ENCODE assay signal across 18 mouse cellular contexts in genomic region chr5:31198616-31199320, GRCm38 (mm10). TPM values are rescaled to one million over a fixed set of nuclear protein-coding genes. Genes with fewer than 3 reads are reported as not detected.
DNase-seq lines count a peak whose midpoint lies in the region; TF ChIP-seq lines count a peak whose summit lies in the region.
"Had no signal": no experiment of that assay in that cellular context is flagged by ENCODE, and none has a peak within 500 bp of the region (broad histone marks: within the 10 kb centered on the region; RNA-seq: fewer than 3 reads in every experiment).

No protein-coding gene starts in this region.

- peaks cover 12% of the 10 kb centered on the region; the same call in 1 of the 2 replicates for H3K4me1 ChIP-seq in heart, embryonic 10.5 days
- no peaks in the 10 kb centered on the region; a peak in 1 of 4 replicates for H3K4me1 ChIP-seq in MEL (ENCODE audit: control insufficient read depth in 1 of 2, insufficient read depth in 2 of 2, low read length in 2 of 2)

- WGBS in heart, embryonic 10.5 days, result 81% methylated on average over 5 of the region's 5 CpGs

- TF ChIP-seq POLR2A in MEL (IDR thresholded peaks at IDR 0.05; ENCODE audit: control insufficient read depth in 1 of 2, insufficient read depth in 1 of 2, low read depth in 1 of 2, low read length in 2 of 2, poor library complexity in 1 of 2), result peak in 1 of 2 experiments; percentile 31; a peak in 1 of 4 replicates

- no peak for TF ChIP-seq CTCF in layer of hippocampus, adult 2 months (conservative IDR thresholded peaks at IDR 0.05)
- no peak for TF ChIP-seq CTCF in MEL (IDR thresholded peaks at IDR 0.05 in 2 of 3, conservative IDR thresholded peaks at IDR 0.05 in 1 of 3; ENCODE audit: control insufficient read depth in 1 of 3, insufficient read depth in 1 of 3, low read depth in 2 of 3, low read length in 3 of 3, poor library complexity in 1 of 3, severe bottlenecking in 1 of 3)

- no peak for TF ChIP-seq EP300 in MEL (IDR thresholded peaks at IDR 0.05; ENCODE audit: low read depth in 1 of 2, low read length in 2 of 2)

- no peak overlapping the region for H3K27ac ChIP-seq in heart, embryonic 10.5 days
- H3K27ac ChIP-seq in layer of hippocampus, adult 2 months, result peak overlapping the region; percentile 7; the same call in 1 of the 2 replicates
- H3K27ac ChIP-seq in MEL (ENCODE audit: control insufficient read depth, low read depth, low read length), result no peak overlapping the region
- H3K27ac ChIP-seq: embryonic facial prominence, embryonic 12.5 days; gastrocnemius, adult 2 months; hindbrain, embryonic 10.5 days; hindbrain, embryonic 15.5 days had no signal

- H3K4me3 ChIP-seq in heart, embryonic 10.5 days, result no peak overlapping the region
- H3K4me3 ChIP-seq in layer of hippocampus, adult 2 months, result no peak overlapping the region
- no peak overlapping the region for H3K4me3 ChIP-seq in MEL (ENCODE audit: control insufficient read depth in 1 of 2, insufficient read depth in 1 of 2, low read depth in 2 of 2, low read length in 2 of 2)
- H3K4me3 ChIP-seq: embryonic facial prominence, embryonic 12.5 days; gastrocnemius, adult 2 months; hindbrain, embryonic 15.5 days had no signal

- peaks cover 5% of the 10 kb centered on the region for H3K9me3 ChIP-seq in heart, embryonic 10.5 days
- H3K9me3 ChIP-seq in MEL (replicated peaks; ENCODE audit: insufficient read depth, low read length), result no peaks in the 10 kb centered on the region
- H3K9me3 ChIP-seq: G1E had no signal

- peak; percentile 90 for DNase-seq in heart, adult 11 months
- no peak for DNase-seq in heart, embryonic 10.5 days (ENCODE audit: low spot score)
- DNase-seq in layer of hippocampus, adult 2 months (ENCODE audit: low spot score in 2 of 2), result no peak
- DNase-seq in layer of hippocampus, adult 9-10 months (ENCODE audit: low spot score), result no peak
- DNase-seq in MEL (ENCODE audit: low read depth, low spot score), result no peak
- peak; percentile 19 for DNase-seq in yolk sac, embryonic 10.5 days (ENCODE audit: low spot score)
- no peak for DNase-seq in urinary bladder, postnatal 4 days (ENCODE audit: low spot score in 2 of 2)
- DNase-seq: adrenal gland, postnatal 25 days; cerebellum, adult 2 months; cerebellum, postnatal 10 days; embryo, embryonic 11 days; gastrocnemius, postnatal 25 days; kidney, adult 8-10 months had no signal

- peaks cover 16% of the 10 kb centered on the region for H3K79me2 ChIP-seq in MEL (ENCODE audit: control insufficient read depth, insufficient read depth, low read length, poor library complexity)

- peaks cover 78% of the 10 kb centered on the region for H3K36me3 ChIP-seq in heart, embryonic 10.5 days
- peaks cover 6 to 14% of the 10 kb centered on the region in 2 experiments for H3K36me3 ChIP-seq in MEL (ENCODE audit: control insufficient read depth in 1 of 2, insufficient read depth in 2 of 2, low read length in 2 of 2)

- H3K27me3 ChIP-seq in heart, embryonic 10.5 days (ENCODE audit: insufficient read depth, poor library complexity, severe bottlenecking), result no peaks in the 10 kb centered on the region
- no peaks in the 10 kb centered on the region for H3K27me3 ChIP-seq in MEL (ENCODE audit: control insufficient read depth in 1 of 2, insufficient read depth in 2 of 2, low read length in 2 of 2)
- H3K27me3 ChIP-seq: embryonic facial prominence, embryonic 12.5 days; hindbrain, embryonic 15.5 days had no signal

- no peak overlapping the region for H3K9ac ChIP-seq in MEL (ENCODE audit: control insufficient read depth, low read depth, low read length, poor library complexity, severe bottlenecking)
- H3K9ac ChIP-seq: embryonic facial prominence, embryonic 12.5 days; hindbrain, embryonic 15.5 days had no signal

- TF ChIP-seq RAD21 in MEL (IDR thresholded peaks at IDR 0.05; ENCODE audit: low read depth, low read length), result no peak

TF ChIP-seq in MEL, 35 proteins besides CTCF, POLR2A, EP300 and RAD21:
- TF ChIP-seq POLR2AphosphoS2 (IDR thresholded peaks at IDR 0.05; ENCODE audit: low read length), result peak; percentile 83
- TF ChIP-seq ELF1 (IDR thresholded peaks at IDR 0.05; ENCODE audit: low read depth, low read length), result no peak
TF ChIP-seq in MEL: peak in this region for 1.

RNA-seq across cellular contexts. Expression of gene Zfp513, which starts 3.3 kb away (rescaled TPM):
- 7.3 and 11.0 TPM in 2 replicates for polyA plus RNA-seq in heart, embryonic 10.5 days (2016; fragmentation: Nextera tagmentation; extraction: Ambion mirVana)
- 10 to 100 TPM; 29.3 to 29.5 TPM for total RNA-seq in layer of hippocampus, adult 2 months (2021)
- 6.0 and 7.0 TPM in 2 replicates for total RNA-seq in MEL (2012; rRNA removed)
- 10 to 100 TPM in 1 of 2 experiments, not detected in 1; 15.2 TPM for polyA plus RNA-seq in MEL (2012; ENCODE audit: insufficient read depth in 1 of 2, insufficient read length in 2 of 2, low read depth in 1 of 2, low replicate concordance in 2 of 2, missing spikeins in 1 of 2)

RNA-seq across cellular contexts. Expression of gene Eif2b4, which starts 5.5 kb away (rescaled TPM):
- 73.4 and 77.6 TPM in 2 replicates for polyA plus RNA-seq in heart, embryonic 10.5 days (2016; fragmentation: Nextera tagmentation; extraction: Ambion mirVana)
- 10 to 100 TPM; 39.6 to 54.0 TPM for total RNA-seq in layer of hippocampus, adult 2 months (2021)
- total RNA-seq in MEL (2012; rRNA removed), result 126 and 151 TPM in 2 replicates
- polyA plus RNA-seq in MEL (2012; ENCODE audit: insufficient read depth in 1 of 2, insufficient read length in 2 of 2, low read depth in 1 of 2, low replicate concordance in 2 of 2, missing spikeins in 1 of 2), result 100 to 1,000 TPM in 1 of 2 experiments, not detected in 1; 282 TPM

RNA-seq across cellular contexts. Expression of gene Snx17, which starts 5.7 kb away (rescaled TPM):
- 133 TPM in 2 replicates for polyA plus RNA-seq in heart, embryonic 10.5 days (2016; fragmentation: Nextera tagmentation; extraction: Ambion mirVana)
- 10 to 100 TPM; 80.9 to 81.5 TPM for total RNA-seq in layer of hippocampus, adult 2 months (2021)
- total RNA-seq in MEL (2012; rRNA removed), result 67.3 and 85.1 TPM in 2 replicates
- polyA plus RNA-seq in MEL (2012; ENCODE audit: insufficient read depth in 1 of 2, insufficient read length in 2 of 2, low read depth in 1 of 2, low replicate concordance in 2 of 2, missing spikeins in 1 of 2), result 10 to 100 TPM in 1 of 2 experiments, not detected in 1; 85.6 TPM

RNA-seq across cellular contexts. Expression of gene Gtf3c2, which starts 18.8 kb away (rescaled TPM):
- 67.1 and 81.9 TPM in 2 replicates for polyA plus RNA-seq in heart, embryonic 10.5 days (2016; fragmentation: Nextera tagmentation; extraction: Ambion mirVana)
- total RNA-seq in layer of hippocampus, adult 2 months (2021), result 10 to 100 TPM; 63.1 to 67.8 TPM
- 46.7 and 50.9 TPM in 2 replicates for total RNA-seq in MEL (2012; rRNA removed)
- polyA plus RNA-seq in MEL (2012; ENCODE audit: insufficient read depth in 1 of 2, insufficient read length in 2 of 2, low read depth in 1 of 2, low replicate concordance in 2 of 2, missing spikeins in 1 of 2), result 100 to 1,000 TPM in 1 of 2 experiments, not detected in 1; 129 TPM

RNA-seq across cellular contexts. Expression of gene Gm29609, which starts 19.1 kb away (rescaled TPM):
- polyA plus RNA-seq in heart, embryonic 10.5 days (2016; fragmentation: Nextera tagmentation; extraction: Ambion mirVana), result 0.77 and 1.00 TPM in 2 replicates
- 1 to 10 TPM; 3.5 to 4.0 TPM for total RNA-seq in layer of hippocampus, adult 2 months (2021)
- total RNA-seq in MEL (2012; rRNA removed), result 5.0 and 5.8 TPM in 2 replicates
- 1 to 10 TPM in 1 of 2 experiments, not detected in 1; 6.4 TPM for polyA plus RNA-seq in MEL (2012; ENCODE audit: insufficient read depth in 1 of 2, insufficient read length in 2 of 2, low read depth in 1 of 2, low replicate concordance in 2 of 2, missing spikeins in 1 of 2)

Comparison
In these comparisons a context has a peak if more than half of its experiments do, and no peak if none do; other contexts are left out.
1. DNase-seq: peak in heart, adult 11 months (single experiment) and yolk sac, embryonic 10.5 days (single experiment); none in heart, embryonic 10.5 days (single experiment), layer of hippocampus, adult 2 months (0 of 2), layer of hippocampus, adult 9-10 months (single experiment), MEL (single experiment) and urinary bladder, postnatal 4 days (0 of 2).